Mouse (Mus musculus): ENCODE measurements around the gene Wdr20. TPM values are rescaled to one million over a fixed set of nuclear protein-coding genes. Genes with fewer than 3 reads are reported as not detected.

The Wdr20 gene
- total and polyA plus RNA-seq, 3 experiments: 18.8 to 25.8 TPM; not detected in 1

DNA sequence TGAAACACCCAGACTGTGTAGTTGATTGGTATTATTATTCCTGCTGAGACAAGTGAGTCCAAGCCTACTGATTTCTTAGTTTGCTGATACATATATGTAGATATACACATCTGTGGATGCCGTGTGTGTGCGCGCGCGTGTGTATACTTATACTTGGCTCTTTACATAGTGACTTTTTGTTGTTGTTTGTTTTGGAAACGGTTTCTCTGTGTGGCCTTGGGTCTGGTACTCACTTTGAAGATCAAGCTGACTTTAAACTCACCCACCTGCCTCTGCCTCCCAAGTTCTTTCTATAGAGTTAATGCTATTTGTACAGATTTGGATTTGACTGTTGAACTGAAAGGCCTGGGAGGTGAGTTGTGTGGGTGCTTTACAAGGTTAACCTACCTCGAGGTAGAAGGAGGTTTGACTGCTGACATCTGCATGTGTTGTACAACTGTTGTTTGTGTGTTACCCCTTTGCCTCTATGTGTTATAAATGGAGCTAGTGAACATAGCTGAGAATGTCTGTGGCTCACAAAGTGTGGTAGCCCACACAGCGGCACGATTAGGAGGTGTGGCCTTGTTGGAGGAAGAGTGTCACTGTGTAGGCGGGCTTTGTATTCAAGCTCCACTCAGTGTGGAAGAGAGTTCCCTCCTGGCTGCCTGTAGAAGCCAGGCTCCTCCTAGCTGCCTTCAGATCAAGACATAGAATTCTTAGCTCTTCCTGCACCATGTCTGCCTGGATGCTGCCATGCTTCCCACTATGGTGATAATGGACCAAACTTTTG, 32.9 kb downstream of the Wdr20 start:
- DNase-seq (ENCODE audit: low read depth, low spot score): peak; percentile 46
- Histone ChIP-seq H3K36me3 (ENCODE audit: control insufficient read depth in 1 of 2, insufficient read depth in 2 of 2, low read length in 2 of 2) (peaks cover 2 to 13% of the 10 kb centered on the region in 2 experiments; a peak in 3 of 4 replicates), H3K4me1 (ENCODE audit: control insufficient read depth in 1 of 2, insufficient read depth in 2 of 2, low read length in 2 of 2) (peaks cover 3 to 11% of the 10 kb centered on the region in 2 experiments; a peak in 3 of 4 replicates), H3K9ac (ENCODE audit: control insufficient read depth, low read depth, low read length, poor library complexity, severe bottlenecking) (no peak overlapping the region), H3K27me3 (ENCODE audit: control insufficient read depth in 1 of 2, insufficient read depth in 2 of 2, low read length in 2 of 2) (no peaks in the 10 kb centered on the region), H3K4me3 (ENCODE audit: control insufficient read depth in 1 of 2, insufficient read depth in 1 of 2, low read depth in 2 of 2, low read length in 2 of 2) (no peak overlapping the region), H3K79me2 (ENCODE audit: control insufficient read depth, insufficient read depth, low read length, poor library complexity) (peaks cover 12% of the 10 kb centered on the region), H3K27ac (ENCODE audit: control insufficient read depth, low read depth, low read length) (no peak overlapping the region), H3K9me3 (replicated peaks; ENCODE audit: insufficient read depth, low read length) (no peaks in the 10 kb centered on the region)
- TF ChIP-seq NELFE (IDR thresholded peaks at IDR 0.05; ENCODE audit: low read depth, low read length) (no peak), RAD21 (IDR thresholded peaks at IDR 0.05; ENCODE audit: low read depth, low read length) (no peak), MXI1 (IDR thresholded peaks at IDR 0.05; ENCODE audit: low read depth, low read length) (no peak), GABPA (IDR thresholded peaks at IDR 0.05; ENCODE audit: low read depth, low read length) (no peak), RCOR1 (IDR thresholded peaks at IDR 0.05; ENCODE audit: low read depth, low read length) (no peak), JUND (IDR thresholded peaks at IDR 0.05; ENCODE audit: low read depth, low read length) (no peak), GATA1 (IDR thresholded peaks at IDR 0.05; ENCODE audit: low read depth, low read length) (no peak), ZC3H11A (IDR thresholded peaks at IDR 0.05; ENCODE audit: low read depth, low read length) (no peak), KAT2A (conservative IDR thresholded peaks at IDR 0.05; ENCODE audit: low read depth, low read length) (no peak), POLR2AphosphoS5 (IDR thresholded peaks at IDR 0.05; ENCODE audit: borderline replicate concordance, low read depth, low read length) (no peak), TCF12 (IDR thresholded peaks at IDR 0.05; ENCODE audit: low read depth, low read length) (no peak), MAZ (IDR thresholded peaks at IDR 0.05; ENCODE audit: low read depth, low read length) (no peak), ZKSCAN1 (IDR thresholded peaks at IDR 0.05; ENCODE audit: low read depth, low read length) (no peak)

DNA sequence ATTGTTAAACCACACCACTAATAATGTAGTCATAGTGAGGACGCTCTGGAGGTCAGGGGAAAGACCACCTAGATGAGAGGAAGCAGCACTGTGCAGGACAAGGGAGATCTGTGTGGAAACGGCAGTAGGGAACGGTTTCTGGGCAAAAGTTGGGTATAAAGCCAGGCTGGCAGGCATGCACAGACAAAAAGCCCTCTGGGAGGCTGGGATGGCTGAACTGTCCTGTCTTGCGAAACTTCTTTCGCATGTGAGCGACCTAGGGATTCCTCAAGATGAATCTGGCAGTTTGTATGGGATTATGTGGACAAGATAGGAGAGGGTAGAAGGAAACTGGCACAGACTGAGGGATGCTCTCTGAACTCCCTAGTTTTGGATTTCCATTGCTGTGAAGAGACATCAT, 34.2 kb downstream of the Wdr20 start:
- no peaks in the 10 kb centered on the region for H3K9me3 ChIP-seq (replicated peaks; ENCODE audit: insufficient read depth, low read length)
- no peak for TF ChIP-seq NELFE (IDR thresholded peaks at IDR 0.05; ENCODE audit: low read depth, low read length)
- TF ChIP-seq POLR2A (IDR thresholded peaks at IDR 0.05; ENCODE audit: control insufficient read depth in 1 of 2, insufficient read depth in 1 of 2, low read depth in 1 of 2, low read length in 2 of 2, poor library complexity in 1 of 2): no peak
- no peak for TF ChIP-seq E2F4 (IDR thresholded peaks at IDR 0.05; ENCODE audit: borderline replicate concordance, low read depth, low read length)
- TF ChIP-seq POLR2AphosphoS5 (IDR thresholded peaks at IDR 0.05; ENCODE audit: borderline replicate concordance, low read depth, low read length): no peak
- no peak for TF ChIP-seq HCFC1 (IDR thresholded peaks at IDR 0.05; ENCODE audit: low read depth, low read length)
- DNase-seq (ENCODE audit: low read depth, low spot score): no peak
- H3K79me2 ChIP-seq (ENCODE audit: control insufficient read depth, insufficient read depth, low read length, poor library complexity): peaks cover 15% of the 10 kb centered on the region
- no peaks in the 10 kb centered on the region for H3K27me3 ChIP-seq (ENCODE audit: control insufficient read depth in 1 of 2, insufficient read depth in 2 of 2, low read length in 2 of 2)
- H3K9ac ChIP-seq (ENCODE audit: control insufficient read depth, low read depth, low read length, poor library complexity, severe bottlenecking): no peak overlapping the region
- H3K36me3 ChIP-seq (ENCODE audit: control insufficient read depth in 1 of 2, insufficient read depth in 2 of 2, low read length in 2 of 2): peaks cover 2 to 18% of the 10 kb centered on the region in 2 experiments
- no peak overlapping the region for H3K4me3 ChIP-seq (ENCODE audit: control insufficient read depth in 1 of 2, insufficient read depth in 1 of 2, low read depth in 2 of 2, low read length in 2 of 2)
- peaks cover 3 to 19% of the 10 kb centered on the region in 2 experiments; a peak in 3 of 4 replicates for H3K4me1 ChIP-seq (ENCODE audit: control insufficient read depth in 1 of 2, insufficient read depth in 2 of 2, low read length in 2 of 2)
- no peak overlapping the region for H3K27ac ChIP-seq (ENCODE audit: control insufficient read depth, low read depth, low read length)

Measured in MEL (cell line).